Mouse (Mus musculus) spleen, adult 2 months (tissue): ENCODE data around the gene Tmc2.

Experiments
- CTCF ChIP-seq: fragments of 200-500 bp; IDR thresholded peaks from 2 replicates; pipeline ENCODE4 v1.5.1; 2011; ENCODE audit warnings: mild to moderate bottlenecking, inconsistent platforms; ENCODE audit not compliant: insufficient read depth, insufficient read length, insufficient replicate concordance; ENCODE audit errors: extremely low read depth
- POLR2A ChIP-seq: fragments of 200-500 bp; IDR thresholded peaks from 2 replicates; pipeline ENCODE4 v1.6.1; 2011; ENCODE audit warnings: low read depth, low read length, inconsistent platforms

DNA sequence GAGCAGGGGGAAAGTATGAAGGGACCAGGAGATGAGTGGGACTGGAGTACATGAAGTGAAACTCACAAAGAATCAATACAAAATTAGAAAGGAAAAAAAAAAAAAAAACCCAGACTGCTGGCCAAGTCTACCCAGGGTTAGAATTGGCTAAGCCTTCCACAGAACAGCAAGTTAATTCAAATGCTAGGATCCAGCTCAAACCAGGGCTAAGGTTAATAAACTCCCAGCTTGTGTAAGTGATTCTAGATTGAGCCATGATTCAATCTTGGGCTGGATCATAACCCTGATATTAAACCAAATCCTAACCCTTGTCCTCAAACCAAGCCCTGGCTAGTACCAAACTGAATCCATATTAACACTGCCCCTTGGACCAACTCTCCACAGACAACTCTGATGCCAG, 39.1 kb upstream of the Tmc2 start:
- TF ChIP-seq POLR2A, result no peak
- TF ChIP-seq CTCF, result no peak
